Comparison of ENCODE assay signal across 33 mouse cellular contexts in genomic region chr8:62804467-62804866, GRCm38 (mm10).
"Had no signal": no experiment of that assay in that cellular context is flagged by ENCODE, and none has a peak within 500 bp of the region (broad histone marks: within the 10 kb centered on the region; RNA-seq: fewer than 3 reads in every experiment).

No protein-coding gene starts in this region.

- H3K4me3 ChIP-seq: heart, embryonic 13.5 days; heart, embryonic 15.5 days; hindbrain, embryonic 10.5 days; hindbrain, embryonic 12.5 days; hindbrain, embryonic 13.5 days; hindbrain, embryonic 15.5 days; intestine, embryonic 15.5 days; kidney, embryonic 15.5 days; layer of hippocampus, adult 2 months; left cerebral cortex, adult 2 months had no signal

- H3K27ac ChIP-seq: heart, embryonic 13.5 days; heart, embryonic 15.5 days; hindbrain, embryonic 10.5 days; hindbrain, embryonic 12.5 days; hindbrain, embryonic 13.5 days; hindbrain, embryonic 14.5 days; hindbrain, embryonic 15.5 days; hindbrain, postnatal 0 days; intestine, embryonic 15.5 days; kidney, embryonic 15.5 days; kidney, postnatal 0 days; layer of hippocampus, adult 2 months; left cerebral cortex, adult 2 months had no signal

- H3K9me3 ChIP-seq: heart, embryonic 13.5 days; heart, embryonic 15.5 days; hindbrain, embryonic 10.5 days; hindbrain, embryonic 12.5 days; hindbrain, embryonic 13.5 days; hindbrain, embryonic 15.5 days; intestine, embryonic 15.5 days; kidney, embryonic 15.5 days had no signal

- H3K36me3 ChIP-seq: heart, embryonic 13.5 days; heart, embryonic 15.5 days; hindbrain, embryonic 10.5 days; hindbrain, embryonic 12.5 days; hindbrain, embryonic 13.5 days; hindbrain, embryonic 15.5 days; intestine, embryonic 15.5 days; kidney, embryonic 15.5 days had no signal

- H3K4me1 ChIP-seq: heart, embryonic 13.5 days; heart, embryonic 15.5 days; hindbrain, embryonic 10.5 days; hindbrain, embryonic 12.5 days; hindbrain, embryonic 13.5 days; hindbrain, embryonic 15.5 days; intestine, embryonic 15.5 days; kidney, embryonic 15.5 days had no signal

- H3K9ac ChIP-seq: heart, embryonic 13.5 days; heart, embryonic 15.5 days; hindbrain, embryonic 12.5 days; hindbrain, embryonic 13.5 days; hindbrain, embryonic 14.5 days; hindbrain, embryonic 15.5 days; intestine, embryonic 15.5 days; kidney, embryonic 15.5 days had no signal

- DNase-seq: heart, postnatal 10 days; heart, postnatal 14 days; heart, postnatal 36 days; heart, postnatal 4 days; kidney, adult 11 months; kidney, adult 18-20 months; kidney, adult 2 months; kidney, adult 8-10 months; kidney, adult 9 months; kidney, postnatal 10 days; kidney, postnatal 14 days; kidney, postnatal 25 days; kidney, postnatal 36 days; kidney, postnatal 4 days; layer of hippocampus, adult 9-11 months; layer of hippocampus, postnatal 36 days had no signal

- H3K4me2 ChIP-seq: heart, embryonic 13.5 days; heart, embryonic 15.5 days; hindbrain, embryonic 12.5 days; hindbrain, embryonic 13.5 days; hindbrain, embryonic 14.5 days; hindbrain, embryonic 15.5 days; intestine, embryonic 15.5 days; kidney, embryonic 15.5 days had no signal

- H3K27me3 ChIP-seq: heart, embryonic 13.5 days; heart, embryonic 15.5 days; hindbrain, embryonic 12.5 days; hindbrain, embryonic 13.5 days; hindbrain, embryonic 15.5 days; intestine, embryonic 15.5 days; kidney, embryonic 15.5 days had no signal

- ATAC-seq: hindbrain, embryonic 16.5 days; hindbrain, postnatal 0 days; inflammation-experienced regulatory T-cells, adult 6 months; intestine, embryonic 15.5 days; intestine, embryonic 16.5 days; intestine, postnatal 0 days had no signal
